Mouse (Mus musculus): ENCODE results near the gene Nrros. TPM values are rescaled to one million over a fixed set of nuclear protein-coding genes. Genes with fewer than 3 reads are reported as not detected.

Gene Nrros
- polyA plus RNA-seq, 1 experiment from 2014 or later: 6.6 TPM

Other genes starting within 250 kb of the Nrros start
- gene Pigz, start 231.7 kb downstream of the Nrros start, polyA plus RNA-seq (2015; fragmentation: Nextera tagmentation; extraction: Ambion mirVana): 5.2 and 5.7 TPM in 2 replicates
- gene 0610012G03Rik, start 217.1 kb downstream of the Nrros start, polyA plus RNA-seq (2015; fragmentation: Nextera tagmentation; extraction: Ambion mirVana): 111 and 126 TPM in 2 replicates
- 90.5 and 98.7 TPM in 2 replicates for gene Ncbp2, start 217.1 kb downstream of the Nrros start, polyA plus RNA-seq (2015; fragmentation: Nextera tagmentation; extraction: Ambion mirVana)
- gene Senp5, start 162.3 kb downstream of the Nrros start, polyA plus RNA-seq (2015; fragmentation: Nextera tagmentation; extraction: Ambion mirVana): 15.5 and 16.1 TPM in 2 replicates
- 23.1 and 26.7 TPM in 2 replicates for gene Pak2, start 86.3 kb downstream of the Nrros start, polyA plus RNA-seq (2015; fragmentation: Nextera tagmentation; extraction: Ambion mirVana)
- 93.0 and 95.2 TPM in 2 replicates for gene Pigx, start 65.9 kb downstream of the Nrros start, polyA plus RNA-seq (2015; fragmentation: Nextera tagmentation; extraction: Ambion mirVana)
- 48.0 and 50.4 TPM in 2 replicates for gene Cep19, start 65.8 kb downstream of the Nrros start, polyA plus RNA-seq (2015; fragmentation: Nextera tagmentation; extraction: Ambion mirVana)
- gene Bex6, start 14.2 kb upstream of the Nrros start, polyA plus RNA-seq (2015; fragmentation: Nextera tagmentation; extraction: Ambion mirVana): 1.6 TPM in 1 of 2 replicates, not detected in the other
- 13.8 and 17.9 TPM in 2 replicates for gene Fbxo45, start 81.6 kb upstream of the Nrros start, polyA plus RNA-seq (2015; fragmentation: Nextera tagmentation; extraction: Ambion mirVana)
- gene Wdr53, start 81.6 kb upstream of the Nrros start, polyA plus RNA-seq (2015; fragmentation: Nextera tagmentation; extraction: Ambion mirVana): 13.6 and 14.8 TPM in 2 replicates
- not detected in 2 replicates for gene Smco1, start 105.9 kb upstream of the Nrros start, polyA plus RNA-seq (2015; fragmentation: Nextera tagmentation; extraction: Ambion mirVana)
- gene Rnf168, start 111.9 kb upstream of the Nrros start, polyA plus RNA-seq (2015; fragmentation: Nextera tagmentation; extraction: Ambion mirVana): 25.5 and 28.9 TPM in 2 replicates
- gene Ubxn7, start 166.7 kb upstream of the Nrros start, polyA plus RNA-seq (2015; fragmentation: Nextera tagmentation; extraction: Ambion mirVana): 20.8 and 24.7 TPM in 2 replicates
- not detected in 2 replicates for gene Tm4sf19, start 234.9 kb upstream of the Nrros start, polyA plus RNA-seq (2015; fragmentation: Nextera tagmentation; extraction: Ambion mirVana)

All from neural tube, embryonic 15.5 days (tissue).